Mouse (Mus musculus): ENCODE results near the gene H2afy. TPM values are rescaled to one million over a fixed set of nuclear protein-coding genes. Genes with fewer than 3 reads are reported as not detected.

H2afy gene
- polyA plus RNA-seq, 1 experiment from 2014 or later = 98.9 TPM

- Histone ChIP-seq H3K27ac (no peak overlapping the region), H3K27me3 (peaks cover 3% of the 10 kb centered on the region; the same call in 1 of the 2 replicates), H3K4me2 (no peak overlapping the region), H3K9me3 (replicated peaks) (no peaks in the 10 kb centered on the region), H3K36me3 (peaks cover 22% of the 10 kb centered on the region), H3K9ac (no peak overlapping the region), H3K4me1 (replicated peaks) (no peaks in the 10 kb centered on the region; the same call in 1 of the 2 replicates), H3K4me3 (no peak overlapping the region)
- 72% methylated on average over 6 of the region's 6 CpGs for WGBS
- no peak for ATAC-seq (replicated peaks; ENCODE audit: insufficient number of reproducible peaks, insufficient read depth, low FRiP score, low read depth)
These were observed 66.5 kb downstream of the H2afy start for GRCm38 (mm10) chr13:56069643-56070042.

- Histone ChIP-seq H3K9me3 (replicated peaks) (no peaks in the 10 kb centered on the region), H3K4me3 (no peak overlapping the region), H3K27ac (no peak overlapping the region), H3K4me2 (no peak overlapping the region), H3K27me3 (peaks cover 3% of the 10 kb centered on the region; the same call in 1 of the 2 replicates), H3K4me1 (replicated peaks) (no peaks in the 10 kb centered on the region), H3K9ac (no peak overlapping the region), H3K36me3 (peaks cover 10% of the 10 kb centered on the region)
- 76% methylated on average over 4 of the region's 4 CpGs for WGBS
- ATAC-seq (replicated peaks; ENCODE audit: insufficient number of reproducible peaks, insufficient read depth, low FRiP score, low read depth) = no peak
These were observed 67.6 kb downstream of the H2afy start for GRCm38 (mm10) chr13:56068517-56068916.

GRCm38 (mm10) chr13:56066904-56067303, 69.3 kb downstream of the H2afy start:
- 70% methylated on average over 2 of the region's 2 CpGs for WGBS
- no peak for ATAC-seq (replicated peaks; ENCODE audit: insufficient number of reproducible peaks, insufficient read depth, low FRiP score, low read depth)

GRCm38 (mm10) chr13:56066152-56066551, 70.0 kb downstream of the H2afy start:
- Histone ChIP-seq H3K36me3 (peaks cover 3% of the 10 kb centered on the region; the same call in 1 of the 2 replicates), H3K27me3 (peaks cover 3% of the 10 kb centered on the region; the same call in 1 of the 2 replicates), H3K4me3 (no peak overlapping the region), H3K27ac (no peak overlapping the region), H3K9ac (no peak overlapping the region), H3K4me1 (replicated peaks) (no peaks in the 10 kb centered on the region), H3K9me3 (replicated peaks) (no peaks in the 10 kb centered on the region), H3K4me2 (no peak overlapping the region)
- WGBS = 76% methylated on average over 21 of the region's 21 CpGs
- ATAC-seq (replicated peaks; ENCODE audit: insufficient number of reproducible peaks, insufficient read depth, low FRiP score, low read depth) = no peak

More at GRCm38 (mm10) chr13:56066904-56067303, 69.3 kb downstream of the H2afy start:
- no peaks in the 10 kb centered on the region for H3K4me1 ChIP-seq (replicated peaks)
- peaks cover 5% of the 10 kb centered on the region; the same call in 1 of the 2 replicates for H3K36me3 ChIP-seq
- no peak overlapping the region for H3K27ac ChIP-seq
- H3K9me3 ChIP-seq (replicated peaks) = no peaks in the 10 kb centered on the region
- H3K9ac ChIP-seq = peak overlapping the region; percentile 4; the same call in 1 of the 2 replicates
- peaks cover 3% of the 10 kb centered on the region; the same call in 1 of the 2 replicates for H3K27me3 ChIP-seq
- H3K4me3 ChIP-seq = no peak overlapping the region
- no peak overlapping the region for H3K4me2 ChIP-seq

GRCm38 (mm10) chr13:56057761-56058160, 78.4 kb downstream of the H2afy start:
- no peaks in the 10 kb centered on the region for H3K9me3 ChIP-seq (replicated peaks)
- no peak overlapping the region for H3K4me3 ChIP-seq
- H3K4me2 ChIP-seq = no peak overlapping the region
- H3K36me3 ChIP-seq = no peaks in the 10 kb centered on the region
- no peaks in the 10 kb centered on the region; the same call in 1 of the 2 replicates for H3K27me3 ChIP-seq
- H3K27ac ChIP-seq = no peak overlapping the region
- H3K9ac ChIP-seq = no peak overlapping the region
- WGBS = 83% methylated on average over 8 of the region's 8 CpGs
- no peaks in the 10 kb centered on the region for H3K4me1 ChIP-seq (replicated peaks)
- no peak for ATAC-seq (replicated peaks; ENCODE audit: insufficient number of reproducible peaks, insufficient read depth, low FRiP score, low read depth)

GRCm38 (mm10) chr13:56055720-56056119, 80.4 kb downstream of the H2afy start:
- Histone ChIP-seq H3K4me3 (no peak overlapping the region), H3K27ac (no peak overlapping the region), H3K4me1 (replicated peaks) (no peaks in the 10 kb centered on the region), H3K4me2 (no peak overlapping the region), H3K27me3 (no peaks in the 10 kb centered on the region; the same call in 1 of the 2 replicates), H3K36me3 (no peaks in the 10 kb centered on the region), H3K9me3 (replicated peaks) (no peaks in the 10 kb centered on the region), H3K9ac (no peak overlapping the region)
- no peak for ATAC-seq (replicated peaks; ENCODE audit: insufficient number of reproducible peaks, insufficient read depth, low FRiP score, low read depth)
- 74% methylated on average over 5 of the region's 5 CpGs for WGBS

- Histone ChIP-seq H3K9me3 (replicated peaks) (no peaks in the 10 kb centered on the region), H3K4me1 (replicated peaks) (no peaks in the 10 kb centered on the region), H3K4me2 (no peak overlapping the region), H3K36me3 (no peaks in the 10 kb centered on the region), H3K9ac (no peak overlapping the region), H3K4me3 (no peak overlapping the region), H3K27ac (no peak overlapping the region), H3K27me3 (no peaks in the 10 kb centered on the region; the same call in 1 of the 2 replicates)
- ATAC-seq (replicated peaks; ENCODE audit: insufficient number of reproducible peaks, insufficient read depth, low FRiP score, low read depth) = no peak
- 80% methylated on average over 6 of the region's 6 CpGs for WGBS
These were observed 82.1 kb downstream of the H2afy start for GRCm38 (mm10) chr13:56054089-56054488.

GRCm38 (mm10) chr13:56052781-56053180, 83.4 kb downstream of the H2afy start:
- H3K4me1 ChIP-seq (replicated peaks) = no peaks in the 10 kb centered on the region
- no peaks in the 10 kb centered on the region for H3K27me3 ChIP-seq
- no peak overlapping the region for H3K4me3 ChIP-seq
- no peak overlapping the region for H3K9ac ChIP-seq
- H3K27ac ChIP-seq = no peak overlapping the region
- H3K4me2 ChIP-seq = no peak overlapping the region
- H3K9me3 ChIP-seq (replicated peaks) = no peaks in the 10 kb centered on the region
- 22% methylated on average over 10 of the region's 10 CpGs for WGBS
- no peaks in the 10 kb centered on the region for H3K36me3 ChIP-seq
- no peak for ATAC-seq (replicated peaks; ENCODE audit: insufficient number of reproducible peaks, insufficient read depth, low FRiP score, low read depth)

- ATAC-seq (replicated peaks; ENCODE audit: insufficient number of reproducible peaks, insufficient read depth, low FRiP score, low read depth) = no peak
- WGBS = 55% methylated on average over 6 of the region's 6 CpGs
- Histone ChIP-seq H3K36me3 (no peaks in the 10 kb centered on the region), H3K4me1 (replicated peaks) (no peaks in the 10 kb centered on the region), H3K4me2 (no peak overlapping the region), H3K4me3 (no peak overlapping the region), H3K27ac (no peak overlapping the region), H3K9me3 (replicated peaks) (no peaks in the 10 kb centered on the region), H3K27me3 (no peaks in the 10 kb centered on the region), H3K9ac (no peak overlapping the region)
These were observed 85.9 kb downstream of the H2afy start for GRCm38 (mm10) chr13:56050246-56050645.

GRCm38 (mm10) chr13:56042221-56042620, 93.9 kb downstream of the H2afy start:
- 83% methylated on average over 3 of the region's 3 CpGs for WGBS
- no peaks in the 10 kb centered on the region for H3K4me1 ChIP-seq (replicated peaks)
- no peaks in the 10 kb centered on the region for H3K27me3 ChIP-seq

GRCm38 (mm10) chr13:56040621-56041020, 95.5 kb downstream of the H2afy start:
- no peaks in the 10 kb centered on the region for H3K4me1 ChIP-seq (replicated peaks)
- H3K36me3 ChIP-seq = no peaks in the 10 kb centered on the region
- no peak overlapping the region for H3K9ac ChIP-seq
- no peak overlapping the region for H3K27ac ChIP-seq
- ATAC-seq (replicated peaks; ENCODE audit: insufficient number of reproducible peaks, insufficient read depth, low FRiP score, low read depth) = no peak
- H3K27me3 ChIP-seq = no peaks in the 10 kb centered on the region
- H3K9me3 ChIP-seq (replicated peaks) = no peaks in the 10 kb centered on the region
- H3K4me2 ChIP-seq = no peak overlapping the region
- WGBS = 80% methylated on average over 3 of the region's 3 CpGs
- H3K4me3 ChIP-seq = no peak overlapping the region

More at GRCm38 (mm10) chr13:56042221-56042620, 93.9 kb downstream of the H2afy start:
- H3K9me3 ChIP-seq (replicated peaks) = no peaks in the 10 kb centered on the region
- H3K4me2 ChIP-seq = no peak overlapping the region
- H3K36me3 ChIP-seq = no peaks in the 10 kb centered on the region
- H3K9ac ChIP-seq = no peak overlapping the region
- no peak for ATAC-seq (replicated peaks; ENCODE audit: insufficient number of reproducible peaks, insufficient read depth, low FRiP score, low read depth)
- no peak overlapping the region for H3K4me3 ChIP-seq
- H3K27ac ChIP-seq = no peak overlapping the region

- 56% methylated on average over 10 of the region's 10 CpGs for WGBS
These were observed 96.4 kb downstream of the H2afy start for GRCm38 (mm10) chr13:56039610-56040371.

More at GRCm38 (mm10) chr13:56039610-56040371, 96.4 kb downstream of the H2afy start:
- no peak overlapping the region for H3K4me3 ChIP-seq
- no peak overlapping the region for H3K4me2 ChIP-seq
- H3K4me1 ChIP-seq (replicated peaks) = no peaks in the 10 kb centered on the region
- ATAC-seq (replicated peaks; ENCODE audit: insufficient number of reproducible peaks, insufficient read depth, low FRiP score, low read depth) = no peak
- H3K9ac ChIP-seq = no peak overlapping the region
- no peaks in the 10 kb centered on the region for H3K36me3 ChIP-seq
- no peaks in the 10 kb centered on the region for H3K27me3 ChIP-seq
- H3K27ac ChIP-seq = no peak overlapping the region
- no peaks in the 10 kb centered on the region for H3K9me3 ChIP-seq (replicated peaks)
